Mouse (Mus musculus) embryonic fibroblast, embryonic 13.5 days (primary cell): ENCODE results near the gene Aff3.

ENCODE experiments used
- CTCF ChIP-seq: IDR thresholded peaks from 2 replicates; pipeline ENCODE4 v1.5.1; 2011; ENCODE audit warnings: mild to moderate bottlenecking, control low read depth, low read length, moderate library complexity, borderline replicate concordance; ENCODE audit not compliant: insufficient read depth
- POLR2A ChIP-seq: IDR thresholded peaks from 2 replicates; pipeline ENCODE4 v1.6.1; 2011; ENCODE audit warnings: low read depth, mild to moderate bottlenecking, control low read depth, low read length, moderate library complexity

GRCm38 (mm10) chr1:38447581-38447980 is 217.2 kb downstream of the Aff3 start:
- TF ChIP-seq CTCF (no peak), POLR2A (no peak)
